8 mouse cellular contexts compared by ENCODE assay signal in the genomic region with DNA sequence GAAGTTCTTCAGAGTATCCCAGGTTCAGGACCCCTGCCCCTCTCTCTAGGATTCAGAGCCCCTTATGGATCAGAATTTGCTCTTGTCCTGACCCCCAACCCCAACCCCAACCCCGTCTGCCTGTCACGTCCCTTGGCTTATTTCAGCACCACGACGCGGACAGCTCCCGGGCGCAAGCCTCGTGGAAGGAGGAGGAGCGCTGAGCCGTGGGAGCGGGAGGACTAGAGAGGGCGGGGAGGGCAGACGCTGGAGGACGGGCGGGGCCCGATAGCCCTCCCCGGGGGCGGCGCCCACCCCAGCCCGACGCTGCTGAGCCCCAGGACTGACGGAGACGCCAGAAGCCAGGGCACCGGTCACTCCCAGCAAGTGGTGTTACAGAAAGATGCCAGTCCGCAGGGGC. TPM values are rescaled to one million over a fixed set of nuclear protein-coding genes. Genes with fewer than 3 reads are reported as not detected.
DNase-seq lines count a peak whose midpoint lies in the region; ATAC-seq and TF ChIP-seq lines count a peak whose summit lies in the region.

A gene (plus strand): TSS at position 304 of the 400 bp plus-strand sequence.

- TF ChIP-seq EP300 in MEL (IDR thresholded peaks at IDR 0.05; ENCODE audit: low read depth in 1 of 2, low read length in 2 of 2) = no peak

- peak; percentile 88 for DNase-seq in MEL (ENCODE audit: low read depth, low spot score)
- DNase-seq in embryo, embryonic 11 days = peak; percentile 86
- DNase-seq in lung, postnatal 14 days = peak; percentile 87
- DNase-seq in retina, embryonic 14.5 days (ENCODE audit: low spot score) = peak; percentile 72
- peak; percentile 58 to 86 for DNase-seq in urinary bladder, postnatal 4 days (ENCODE audit: low spot score in 2 of 2)

- H3K9ac ChIP-seq in MEL (ENCODE audit: control insufficient read depth, low read depth, low read length, poor library complexity, severe bottlenecking) = no peak within 1 kb of the TSS
- no peak within 1 kb of the TSS for H3K9ac ChIP-seq in heart, embryonic 11.5 days (ENCODE audit: low read depth, low read length)
- H3K9ac ChIP-seq in kidney, embryonic 14.5 days (ENCODE audit: low read depth, low read length) = no peak within 1 kb of the TSS

- 0 out of 6 replicates have a peak, but pooled peaks of 1 of the 3 experiments have one; percentile 18 for TF ChIP-seq CTCF in MEL (IDR thresholded peaks at IDR 0.05 in 2 of 3, conservative IDR thresholded peaks at IDR 0.05 in 1 of 3; ENCODE audit: control insufficient read depth in 1 of 3, insufficient read depth in 1 of 3, low read depth in 2 of 3, low read length in 3 of 3, poor library complexity in 1 of 3, severe bottlenecking in 1 of 3)

- peaks cover 6 to 22% of the 10 kb centered on the region in 2 experiments for H3K27me3 ChIP-seq in MEL (ENCODE audit: control insufficient read depth in 1 of 2, insufficient read depth in 2 of 2, low read length in 2 of 2)
- H3K27me3 ChIP-seq in heart, embryonic 11.5 days (ENCODE audit: control insufficient read depth, insufficient read depth, low read length) = peaks cover 27% of the 10 kb centered on the region
- H3K27me3 ChIP-seq in kidney, embryonic 14.5 days (ENCODE audit: control insufficient read depth, insufficient read depth, low read length) = peaks cover 4% of the 10 kb centered on the region; the same call in 1 of the 2 replicates

- no peaks in the 10 kb centered on the region for H3K79me2 ChIP-seq in MEL (ENCODE audit: control insufficient read depth, insufficient read depth, low read length, poor library complexity)

- H3K4me2 ChIP-seq in heart, embryonic 11.5 days = peak within 1 kb of the TSS; percentile 54
- H3K4me2 ChIP-seq in kidney, embryonic 14.5 days (replicated peaks; ENCODE audit: low read depth, low read length) = peak within 1 kb of the TSS; percentile 55

- H3K36me3 ChIP-seq in MEL (ENCODE audit: control insufficient read depth in 1 of 2, insufficient read depth in 2 of 2, low read length in 2 of 2) = no peaks in the 10 kb centered on the region
- no peaks in the 10 kb centered on the region for H3K36me3 ChIP-seq in heart, embryonic 11.5 days (ENCODE audit: control insufficient read depth, insufficient read depth, low read length)
- H3K36me3 ChIP-seq in kidney, embryonic 14.5 days (ENCODE audit: control insufficient read depth, insufficient read depth, low read length) = no peaks in the 10 kb centered on the region

- H3K9me3 ChIP-seq in MEL (replicated peaks; ENCODE audit: insufficient read depth, low read length) = no peaks in the 10 kb centered on the region
- H3K9me3 ChIP-seq in heart, embryonic 11.5 days (replicated peaks; ENCODE audit: control insufficient read depth, low read length) = no peaks in the 10 kb centered on the region
- no peaks in the 10 kb centered on the region for H3K9me3 ChIP-seq in kidney, embryonic 14.5 days (ENCODE audit: control insufficient read depth, low read length)

- 0 out of 4 replicates have a peak, but pooled peaks cover 0 to 3% of the 10 kb centered on the region in 2 experiments for H3K4me1 ChIP-seq in MEL (ENCODE audit: control insufficient read depth in 1 of 2, insufficient read depth in 2 of 2, low read length in 2 of 2)
- peaks cover 3% of the 10 kb centered on the region; the same call in 1 of the 2 replicates for H3K4me1 ChIP-seq in heart, embryonic 11.5 days (ENCODE audit: control insufficient read depth, insufficient read depth, low read length)
- no peaks in the 10 kb centered on the region; the same call in 1 of the 2 replicates for H3K4me1 ChIP-seq in kidney, embryonic 14.5 days (ENCODE audit: control insufficient read depth, insufficient read depth, low read length)

- H3K4me3 ChIP-seq in MEL (ENCODE audit: control insufficient read depth in 1 of 2, insufficient read depth in 1 of 2, low read depth in 2 of 2, low read length in 2 of 2) = no peak within 1 kb of the TSS
- H3K4me3 ChIP-seq in heart, embryonic 11.5 days (ENCODE audit: low read depth, low read length) = peak within 1 kb of the TSS; percentile 11; the same call in 1 of the 2 replicates
- peak within 1 kb of the TSS; percentile 17 for H3K4me3 ChIP-seq in kidney, embryonic 14.5 days (ENCODE audit: low read length)

- TF ChIP-seq RAD21 in MEL (IDR thresholded peaks at IDR 0.05; ENCODE audit: low read depth, low read length) = no peak

- no peak within 1 kb of the TSS for H3K27ac ChIP-seq in MEL (ENCODE audit: control insufficient read depth, low read depth, low read length)
- no peak within 1 kb of the TSS for H3K27ac ChIP-seq in heart, embryonic 11.5 days (ENCODE audit: low read depth, low read length)
- no peak within 1 kb of the TSS for H3K27ac ChIP-seq in kidney, embryonic 14.5 days (ENCODE audit: low read depth, low read length)

- no peak for TF ChIP-seq POLR2A in MEL (IDR thresholded peaks at IDR 0.05; ENCODE audit: control insufficient read depth in 1 of 2, insufficient read depth in 1 of 2, low read depth in 1 of 2, low read length in 2 of 2, poor library complexity in 1 of 2)

- under 1% methylated on average over 25 of the region's 25 CpGs for WGBS in heart, embryonic 11.5 days (ENCODE audit: insufficient replicate concordance)
- WGBS in kidney, embryonic 14.5 days = under 1% methylated on average over 25 of the region's 25 CpGs

- peak; percentile 57; the same call in 1 of the 2 replicates for ATAC-seq in heart, embryonic 11.5 days (replicated peaks; ENCODE audit: insufficient number of reproducible peaks, low FRiP score, low TSS enrichment)
- ATAC-seq in kidney, embryonic 14.5 days (ENCODE audit: low FRiP score, low TSS enrichment) = peak; percentile 81
- ATAC-seq in frontal cortex, adult (ENCODE audit: low TSS enrichment) = no peak

TF ChIP-seq in MEL, 35 proteins besides CTCF, POLR2A, EP300 and RAD21:
- TF ChIP-seq ZKSCAN1 (IDR thresholded peaks at IDR 0.05; ENCODE audit: low read depth, low read length) (no peak), NRF1 (IDR thresholded peaks at IDR 0.05; ENCODE audit: insufficient read depth, low read depth, low read length, poor library complexity, severe bottlenecking) (0 out of 2 replicates have a peak, but pooled peaks have one; percentile 38), JUND (IDR thresholded peaks at IDR 0.05; ENCODE audit: low read depth, low read length) (no peak), GABPA (IDR thresholded peaks at IDR 0.05; ENCODE audit: low read depth, low read length) (no peak), ZC3H11A (IDR thresholded peaks at IDR 0.05; ENCODE audit: low read depth, low read length) (no peak), MYC (IDR thresholded peaks at IDR 0.05; ENCODE audit: low read depth, low read length) (no peak), MAZ (IDR thresholded peaks at IDR 0.05; ENCODE audit: low read depth, low read length) (peak; percentile 94), ZMIZ1 (IDR thresholded peaks at IDR 0.05; ENCODE audit: low read depth, low read length) (no peak), HCFC1 (IDR thresholded peaks at IDR 0.05; ENCODE audit: low read depth, low read length) (0 out of 2 replicates have a peak, but pooled peaks have one; percentile 31), CHD1 (IDR thresholded peaks at IDR 0.05; ENCODE audit: low read depth, low read length) (no peak), BHLHE40 (IDR thresholded peaks at IDR 0.05; ENCODE audit: borderline replicate concordance, low read depth, low read length) (no peak), SIN3A (IDR thresholded peaks at IDR 0.05; ENCODE audit: low read length) (peak; percentile 98), ZNF384 (IDR thresholded peaks at IDR 0.05; ENCODE audit: low read depth, low read length) (no peak), USF2 (IDR thresholded peaks at IDR 0.05; ENCODE audit: borderline replicate concordance in 1 of 2, insufficient read depth in 1 of 2, low read depth in 1 of 2, low read length in 2 of 2) (no peak), POLR2AphosphoS2 (IDR thresholded peaks at IDR 0.05; ENCODE audit: low read length) (no peak), USF1 (IDR thresholded peaks at IDR 0.05; ENCODE audit: low read depth, low read length) (no peak), MAX (IDR thresholded peaks at IDR 0.05; ENCODE audit: low read length) (peak; percentile 86), KAT2A (conservative IDR thresholded peaks at IDR 0.05; ENCODE audit: low read depth, low read length) (no peak), TCF12 (IDR thresholded peaks at IDR 0.05; ENCODE audit: low read depth, low read length) (no peak), GATA1 (IDR thresholded peaks at IDR 0.05; ENCODE audit: low read depth, low read length) (no peak), RCOR1 (IDR thresholded peaks at IDR 0.05; ENCODE audit: low read depth, low read length) (no peak), MXI1 (IDR thresholded peaks at IDR 0.05; ENCODE audit: low read depth, low read length) (peak; percentile 99)

RNA-seq across cellular contexts. Expression of the gene that starts here (rescaled TPM):
- total RNA-seq in MEL (2012; rRNA removed) = 0.04 TPM in 1 of 2 replicates, not detected in the other
- under 1 TPM in 1 of 2 experiments, not detected in 1; 0.07 TPM for polyA plus RNA-seq in MEL (2012; ENCODE audit: insufficient read depth in 1 of 2, insufficient read length in 2 of 2, low read depth in 1 of 2, low replicate concordance in 2 of 2, missing spikeins in 1 of 2)
- 0.17 and 0.40 TPM in 2 replicates for polyA plus RNA-seq in heart, embryonic 11.5 days (2014; fragmentation: Nextera tagmentation; extraction: Ambion mirVana)
- polyA plus RNA-seq in kidney, embryonic 14.5 days (2014; fragmentation: Nextera tagmentation; extraction: Ambion mirVana) = 0.10 and 0.14 TPM in 2 replicates

Comparison
In these comparisons a context has a peak if more than half of its experiments do, and no peak if none do; other contexts are left out.
1. Peak in DNase-seq in MEL; RNA of the gene not detected or under 1 TPM.
2. Peak in ATAC-seq, H3K4me3 ChIP-seq and H3K4me2 ChIP-seq in heart, embryonic 11.5 days; RNA of the gene not detected or under 1 TPM.
3. Peak in ATAC-seq, H3K4me3 ChIP-seq and H3K4me2 ChIP-seq in kidney, embryonic 14.5 days; RNA of the gene not detected or under 1 TPM.